Mouse (Mus musculus): Measurements from ENCODE around the gene Nat8l. TPM values are rescaled to one million over a fixed set of nuclear protein-coding genes. Genes with fewer than 3 reads are reported as not detected.

Nat8l gene
- polyA plus RNA-seq, 1 experiment from 2014 or later = 1.5 TPM

DNA sequence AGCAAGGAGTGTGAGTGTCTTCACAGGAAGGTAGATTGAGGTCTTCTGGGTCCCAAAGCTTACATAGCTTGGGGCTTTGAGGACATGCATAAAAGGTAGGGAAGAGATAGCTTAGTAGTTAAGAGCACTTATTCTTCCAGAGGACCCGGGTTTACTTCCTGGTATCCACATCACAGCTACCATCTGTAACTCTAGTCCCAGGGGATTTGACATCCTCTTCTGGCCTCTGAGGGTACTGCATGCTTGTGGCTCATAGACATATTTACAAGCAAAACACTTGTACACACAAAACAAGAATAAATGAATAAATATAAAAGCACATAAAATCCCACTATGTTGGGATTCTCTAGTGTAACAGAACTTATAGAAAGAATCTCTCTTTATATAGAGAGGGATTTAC, 18.9 kb downstream of the Nat8l start:
- Histone ChIP-seq H3K36me3 (no peaks in the 10 kb centered on the region), H3K4me1 (no peaks in the 10 kb centered on the region), H3K27me3 (ENCODE audit: low read depth, poor library complexity, severe bottlenecking) (no peaks in the 10 kb centered on the region), H3K9me3 (replicated peaks) (no peaks in the 10 kb centered on the region), H3K27ac (replicated peaks) (no peak overlapping the region), H3K4me3 (no peak overlapping the region)
- WGBS = 78% methylated on average over 1 of the region's 1 CpGs
- DNase-seq (ENCODE audit: low spot score) = no peak

DNA sequence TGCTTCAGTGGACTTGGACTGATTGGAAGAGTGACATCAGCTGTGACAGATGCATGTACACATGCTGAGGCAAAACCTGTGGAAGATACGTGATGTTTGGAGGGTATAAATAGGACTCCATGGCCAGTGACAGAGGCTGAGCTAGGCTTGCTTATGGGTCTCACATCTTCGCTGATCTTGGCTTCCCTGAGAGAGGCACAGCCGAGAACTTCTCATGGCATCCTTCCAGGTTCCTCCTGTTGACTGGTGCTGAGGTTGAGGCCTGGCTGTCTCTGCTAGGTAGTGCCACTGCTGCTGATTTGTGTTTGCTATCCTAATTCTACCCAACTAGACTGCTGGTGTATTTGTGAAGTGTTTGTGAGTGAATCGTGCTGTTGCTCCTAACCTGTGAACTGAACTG, 23.2 kb downstream of the Nat8l start:
- no peaks in the 10 kb centered on the region for H3K27me3 ChIP-seq (ENCODE audit: low read depth, poor library complexity, severe bottlenecking)
- DNase-seq (ENCODE audit: low spot score) = no peak
- no peaks in the 10 kb centered on the region for H3K9me3 ChIP-seq (replicated peaks)
- no peak overlapping the region for H3K4me3 ChIP-seq
- H3K4me1 ChIP-seq = no peaks in the 10 kb centered on the region
- H3K36me3 ChIP-seq = no peaks in the 10 kb centered on the region
- no peak overlapping the region for H3K27ac ChIP-seq (replicated peaks)
- 87% methylated on average over 4 of the region's 4 CpGs for WGBS

DNA sequence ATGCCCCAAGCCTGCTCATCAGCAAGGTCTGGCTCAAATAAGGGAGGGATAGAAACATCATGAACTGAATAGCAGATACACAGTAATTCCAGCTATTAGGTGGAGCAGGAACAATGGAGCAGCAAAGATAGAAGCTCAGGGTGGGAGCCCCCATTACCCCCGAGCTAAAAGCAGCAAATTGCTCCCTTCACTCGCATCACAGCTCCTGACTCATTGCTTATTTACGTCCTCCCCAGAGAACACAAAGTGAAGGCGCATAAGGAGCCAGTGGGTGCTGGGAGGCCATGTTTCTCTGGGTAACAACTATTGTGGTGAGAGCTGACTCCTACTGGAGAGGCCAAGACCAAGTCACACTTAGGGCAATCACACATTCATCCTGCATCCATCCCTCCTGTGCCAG, 34.3 kb downstream of the Nat8l start:
- peaks cover 6% of the 10 kb centered on the region for H3K4me1 ChIP-seq
- H3K27ac ChIP-seq (replicated peaks) = no peak overlapping the region
- no peaks in the 10 kb centered on the region for H3K27me3 ChIP-seq (ENCODE audit: low read depth, poor library complexity, severe bottlenecking)
- H3K36me3 ChIP-seq = no peaks in the 10 kb centered on the region
- no peak overlapping the region for H3K4me3 ChIP-seq
- no peak for DNase-seq (ENCODE audit: low spot score)
- no peaks in the 10 kb centered on the region for H3K9me3 ChIP-seq (replicated peaks)
- WGBS = 79% methylated on average over 4 of the region's 4 CpGs

DNA sequence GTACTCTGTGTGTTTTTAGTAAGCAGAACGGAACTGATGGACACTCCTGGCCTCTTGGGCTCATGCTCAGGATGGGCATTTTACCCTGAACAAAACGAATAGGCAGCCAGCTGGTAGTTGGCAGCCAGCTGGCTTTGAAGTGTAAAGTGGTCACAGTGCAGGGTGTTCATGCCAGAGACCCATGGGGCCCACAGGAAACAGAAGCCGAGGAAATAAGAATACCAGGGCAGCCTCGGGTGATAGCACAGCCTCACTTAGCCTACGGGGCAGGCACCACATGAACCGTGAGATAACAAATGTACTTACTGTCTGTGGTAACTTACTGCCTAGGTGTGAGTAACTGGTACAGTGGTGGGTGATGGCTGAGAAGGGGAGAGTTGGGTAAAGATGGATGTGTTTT, 35.2 kb downstream of the Nat8l start:
- no peak for DNase-seq (ENCODE audit: low spot score)
- Histone ChIP-seq H3K4me3 (no peak overlapping the region), H3K27me3 (ENCODE audit: low read depth, poor library complexity, severe bottlenecking) (no peaks in the 10 kb centered on the region), H3K36me3 (no peaks in the 10 kb centered on the region), H3K27ac (replicated peaks) (no peak overlapping the region), H3K9me3 (replicated peaks) (no peaks in the 10 kb centered on the region), H3K4me1 (peaks cover 6% of the 10 kb centered on the region)
- 82% methylated on average over 6 of the region's 6 CpGs for WGBS

DNA sequence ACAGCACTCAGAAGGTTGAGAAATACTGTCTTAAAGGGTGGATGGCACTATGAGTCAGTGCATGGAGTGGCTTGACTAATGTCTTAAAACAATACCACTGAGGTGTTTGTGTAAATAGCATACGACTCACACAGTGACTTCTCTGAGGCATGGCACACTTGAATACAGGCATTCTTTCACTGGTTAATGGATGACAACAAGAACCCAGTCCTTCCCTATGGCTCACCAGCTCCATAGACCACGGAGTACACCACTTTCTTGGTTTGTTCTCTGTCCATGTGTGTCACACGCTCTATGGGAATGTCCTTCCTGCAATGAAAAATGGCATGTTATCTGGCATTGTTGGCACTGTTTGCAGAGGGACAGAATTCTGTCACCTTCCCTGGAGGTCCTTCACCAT, 36.7 kb downstream of the Nat8l start:
- no peak for DNase-seq (ENCODE audit: low spot score)
- H3K27ac ChIP-seq (replicated peaks) = no peak overlapping the region
- H3K27me3 ChIP-seq (ENCODE audit: low read depth, poor library complexity, severe bottlenecking) = no peaks in the 10 kb centered on the region
- H3K4me1 ChIP-seq = peaks cover 6% of the 10 kb centered on the region
- H3K9me3 ChIP-seq (replicated peaks) = no peaks in the 10 kb centered on the region
- no peaks in the 10 kb centered on the region for H3K36me3 ChIP-seq
- H3K4me3 ChIP-seq = no peak overlapping the region
- 78% methylated on average over 3 of the region's 3 CpGs for WGBS

Other genes starting within 250 kb of the Nat8l start
- gene Letm1, start 213.2 kb upstream of the Nat8l start, polyA plus RNA-seq (2016; fragmentation: Nextera tagmentation; extraction: Ambion mirVana) = 47.7 and 50.6 TPM in 2 replicates
- gene Nsd2, start 175.3 kb upstream of the Nat8l start, polyA plus RNA-seq (2016; fragmentation: Nextera tagmentation; extraction: Ambion mirVana) = 91.0 and 97.6 TPM in 2 replicates
- gene Nelfa, start 59.6 kb upstream of the Nat8l start, polyA plus RNA-seq (2016; fragmentation: Nextera tagmentation; extraction: Ambion mirVana) = 85.4 and 88.1 TPM in 2 replicates
- gene Gm1673, start 12.6 kb upstream of the Nat8l start, polyA plus RNA-seq (2016; fragmentation: Nextera tagmentation; extraction: Ambion mirVana) = 288 and 309 TPM in 2 replicates
- 0.66 and 1.2 TPM in 2 replicates for gene Poln, start 173.5 kb downstream of the Nat8l start, polyA plus RNA-seq (2016; fragmentation: Nextera tagmentation; extraction: Ambion mirVana)
- 46.5 and 52.2 TPM in 2 replicates for gene Haus3, start 173.5 kb downstream of the Nat8l start, polyA plus RNA-seq (2016; fragmentation: Nextera tagmentation; extraction: Ambion mirVana)
- 14.7 and 22.7 TPM in 2 replicates for gene Mxd4, start 191.7 kb downstream of the Nat8l start, polyA plus RNA-seq (2016; fragmentation: Nextera tagmentation; extraction: Ambion mirVana)

All from midbrain, embryonic 10.5 days (tissue).